Mouse (Mus musculus): ENCODE data around the gene Fam234b. TPM values are rescaled to one million over a fixed set of nuclear protein-coding genes. Genes with fewer than 3 reads are reported as not detected.
A peak's percentile ranks its signal among the peaks of the same experiment; 100 is the strongest.

The Fam234b gene
- 48.8 and 52.2 TPM in 2 replicates for polyA plus RNA-seq (2016; fragmentation: Nextera tagmentation; extraction: Ambion mirVana)

GRCm38 (mm10) chr6:135197921-135198532 is at the start of gene Fam234b, which contains the start of gene Hebp1:
Gene Fam234b, plus strand, starts transcription at chr6:135197977.
Gene Hebp1, minus strand, starts transcription at chr6:135198022.
- peak within 1 kb of the TSS; percentile 71 for H3K4me3 ChIP-seq (replicated peaks)
- ATAC-seq (ENCODE audit: low FRiP score), result peak; percentile 94
- H3K4me1 ChIP-seq, result peaks cover 16% of the 10 kb centered on the region
- peak within 1 kb of the TSS; percentile 48 for H3K27ac ChIP-seq
- under 1% methylated on average over 52 of the region's 52 CpGs for WGBS
- H3K4me2 ChIP-seq, result peak within 1 kb of the TSS; percentile 90
- no peaks in the 10 kb centered on the region for H3K36me3 ChIP-seq (replicated peaks)
- no peaks in the 10 kb centered on the region for H3K9me3 ChIP-seq
- H3K9ac ChIP-seq, result peak within 1 kb of the TSS; percentile 76
- peaks cover 6% of the 10 kb centered on the region for H3K27me3 ChIP-seq

DNA sequence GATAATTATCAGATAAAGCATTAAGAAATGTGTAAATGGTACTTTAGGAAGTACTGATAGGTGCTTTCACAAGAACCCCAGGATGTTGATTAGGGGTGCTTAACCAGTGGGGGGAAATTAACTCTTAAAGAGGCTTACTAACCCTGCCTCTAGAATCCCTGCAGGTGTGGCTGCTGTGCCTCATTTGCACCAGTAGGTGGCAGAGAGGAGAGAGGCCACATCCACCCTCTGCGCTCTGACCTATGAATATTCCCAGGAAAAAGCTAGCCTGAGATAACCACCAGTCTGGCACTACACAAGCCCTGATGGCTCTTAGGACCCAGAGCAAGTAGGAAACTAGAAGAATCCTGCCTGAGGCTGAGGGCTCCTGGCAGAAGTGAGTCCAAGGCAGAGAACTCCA is 49.3 kb upstream of the Fam234b start:
- H3K36me3 ChIP-seq (replicated peaks), result no peaks in the 10 kb centered on the region
- no peaks in the 10 kb centered on the region for H3K4me1 ChIP-seq
- H3K4me2 ChIP-seq, result no peak overlapping the region
- H3K27me3 ChIP-seq, result no peaks in the 10 kb centered on the region
- H3K27ac ChIP-seq, result no peak overlapping the region
- no peak overlapping the region for H3K4me3 ChIP-seq (replicated peaks)
- H3K9me3 ChIP-seq, result no peaks in the 10 kb centered on the region
- H3K9ac ChIP-seq, result no peak overlapping the region
- ATAC-seq (ENCODE audit: low FRiP score), result no peak; the same call in 1 of the 2 replicates
- WGBS, result 5% methylated on average over 1 of the region's 1 CpGs

DNA sequence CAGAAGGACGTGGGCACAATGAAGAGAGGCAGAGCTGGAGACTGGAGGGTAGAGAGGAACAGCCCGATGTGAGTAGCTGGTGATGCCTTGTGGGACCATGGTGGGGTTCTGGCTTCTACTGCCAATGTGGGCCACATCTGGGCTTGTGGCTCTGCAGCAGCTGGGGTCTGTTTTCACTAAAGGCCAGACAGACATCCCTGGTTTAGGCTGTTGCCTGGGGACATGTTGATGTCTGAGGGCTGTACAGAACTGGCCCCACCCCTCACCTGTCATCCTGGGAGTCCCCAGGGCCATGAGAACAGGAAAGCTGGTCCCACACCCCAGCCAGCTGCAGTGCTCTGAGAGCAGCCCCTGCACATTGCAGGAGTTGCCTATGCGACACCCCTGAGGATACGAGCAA is 48.6 kb upstream of the Fam234b start:
- no peak overlapping the region for H3K4me2 ChIP-seq

GRCm38 (mm10) chr6:135149722-135150121 is 48.1 kb upstream of the Fam234b start:
- Histone ChIP-seq H3K4me2 (no peak overlapping the region), H3K4me1 (no peaks in the 10 kb centered on the region), H3K27ac (no peak overlapping the region), H3K9me3 (no peaks in the 10 kb centered on the region), H3K27me3 (no peaks in the 10 kb centered on the region), H3K4me3 (replicated peaks) (no peak overlapping the region), H3K9ac (no peak overlapping the region), H3K36me3 (replicated peaks) (no peaks in the 10 kb centered on the region)
- no peak for ATAC-seq (ENCODE audit: low FRiP score)
- 82% methylated on average over 4 of the region's 4 CpGs for WGBS

More for the DNA sequence above, 48.6 kb upstream of the Fam234b start:
- no peak overlapping the region for H3K9ac ChIP-seq
- no peak for ATAC-seq (ENCODE audit: low FRiP score)
- H3K27ac ChIP-seq, result no peak overlapping the region
- no peaks in the 10 kb centered on the region for H3K36me3 ChIP-seq (replicated peaks)
- H3K4me3 ChIP-seq (replicated peaks), result no peak overlapping the region
- H3K27me3 ChIP-seq, result no peaks in the 10 kb centered on the region
- 78% methylated on average over 4 of the region's 4 CpGs for WGBS
- H3K9me3 ChIP-seq, result no peaks in the 10 kb centered on the region
- H3K4me1 ChIP-seq, result no peaks in the 10 kb centered on the region

DNA sequence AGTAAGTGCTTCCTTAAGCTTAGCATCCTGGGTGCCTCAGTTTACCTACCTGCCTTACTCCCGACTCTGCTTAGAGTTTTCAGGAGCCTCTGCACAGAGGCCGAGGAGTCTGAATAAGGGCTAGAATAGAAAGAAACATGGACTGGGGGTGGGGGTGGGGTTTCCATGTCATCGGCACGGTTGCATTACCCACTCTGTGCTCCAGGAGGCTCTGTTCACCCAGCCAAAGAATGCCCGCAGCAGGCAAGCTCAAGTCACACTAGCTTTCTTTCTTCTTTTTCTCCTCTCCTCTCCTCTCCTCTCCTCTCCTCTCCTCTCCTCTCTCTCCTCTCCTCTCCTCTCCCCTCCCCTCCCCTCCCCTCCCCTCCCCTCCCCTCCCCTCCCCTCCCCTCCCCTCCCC is 47.5 kb upstream of the Fam234b start:
- Histone ChIP-seq H3K4me3 (replicated peaks) (no peak overlapping the region), H3K9me3 (no peaks in the 10 kb centered on the region), H3K27me3 (no peaks in the 10 kb centered on the region), H3K4me1 (no peaks in the 10 kb centered on the region), H3K27ac (no peak overlapping the region), H3K9ac (no peak overlapping the region), H3K4me2 (no peak overlapping the region), H3K36me3 (replicated peaks) (no peaks in the 10 kb centered on the region)
- WGBS, result 39% methylated on average over 5 of the region's 5 CpGs
- no peak for ATAC-seq (ENCODE audit: low FRiP score)

GRCm38 (mm10) chr6:135153719-135154118 is 44.1 kb upstream of the Fam234b start:
- Histone ChIP-seq H3K27ac (no peak overlapping the region), H3K4me1 (no peaks in the 10 kb centered on the region), H3K9ac (no peak overlapping the region), H3K4me3 (replicated peaks) (no peak overlapping the region), H3K4me2 (no peak overlapping the region), H3K9me3 (no peaks in the 10 kb centered on the region), H3K27me3 (peaks cover 5% of the 10 kb centered on the region; the same call in 1 of the 2 replicates), H3K36me3 (replicated peaks) (no peaks in the 10 kb centered on the region)
- ATAC-seq (ENCODE audit: low FRiP score), result no peak
- WGBS, result 88% methylated on average over 5 of the region's 5 CpGs

DNA sequence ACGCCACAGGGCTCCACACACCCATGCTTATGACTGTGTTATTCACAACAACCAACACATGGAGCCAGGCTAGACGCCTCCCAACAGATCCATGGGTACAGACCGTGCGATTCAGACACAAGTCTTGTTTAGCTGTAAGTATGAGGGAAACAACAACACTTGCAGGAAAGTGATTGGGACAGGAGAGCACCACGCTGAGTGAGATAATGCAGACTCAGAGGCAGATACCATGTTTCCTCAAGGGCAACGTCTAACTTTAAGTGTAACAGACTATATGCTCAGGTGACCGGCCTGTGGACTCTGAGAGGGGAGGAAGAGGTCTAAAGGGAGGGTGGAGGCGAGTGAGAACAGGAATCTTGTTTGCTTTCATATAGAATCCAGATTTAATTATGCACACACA is 41.2 kb upstream of the Fam234b start:
- no peak for ATAC-seq (ENCODE audit: low FRiP score)
- Histone ChIP-seq H3K27ac (no peak overlapping the region), H3K9ac (no peak overlapping the region), H3K4me1 (no peaks in the 10 kb centered on the region), H3K9me3 (no peaks in the 10 kb centered on the region), H3K4me2 (no peak overlapping the region), H3K27me3 (peaks cover 5% of the 10 kb centered on the region; the same call in 1 of the 2 replicates), H3K36me3 (replicated peaks) (no peaks in the 10 kb centered on the region), H3K4me3 (replicated peaks) (no peak overlapping the region)
- 79% methylated on average over 8 of the region's 8 CpGs for WGBS

DNA sequence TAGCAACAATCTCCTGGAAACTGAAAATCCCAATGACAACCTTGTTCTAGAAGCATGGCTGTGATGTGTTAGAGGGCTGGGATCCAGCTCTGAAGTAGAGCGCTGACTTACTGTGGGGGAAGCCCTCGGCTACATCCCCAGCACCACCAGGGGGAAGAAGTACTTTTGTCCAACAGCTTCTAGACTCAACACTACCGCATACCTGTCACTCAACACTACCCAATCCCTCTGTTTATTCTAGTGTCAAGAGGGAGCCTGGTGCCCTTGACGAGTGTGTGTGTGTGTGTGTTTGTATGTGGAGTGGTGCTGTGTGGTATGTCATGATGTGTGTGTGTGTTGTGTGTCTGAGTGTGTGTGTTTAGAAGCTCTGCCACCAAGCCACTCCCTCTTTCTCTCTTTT is 40.3 kb upstream of the Fam234b start:
- Histone ChIP-seq H3K9me3 (no peaks in the 10 kb centered on the region), H3K4me1 (no peaks in the 10 kb centered on the region), H3K27me3 (peaks cover 5% of the 10 kb centered on the region; the same call in 1 of the 2 replicates), H3K4me3 (replicated peaks) (no peak overlapping the region), H3K9ac (no peak overlapping the region), H3K27ac (no peak overlapping the region), H3K36me3 (replicated peaks) (no peaks in the 10 kb centered on the region), H3K4me2 (no peak overlapping the region)
- no peak for ATAC-seq (ENCODE audit: low FRiP score)
- 72% methylated on average over 4 of the region's 4 CpGs for WGBS

DNA sequence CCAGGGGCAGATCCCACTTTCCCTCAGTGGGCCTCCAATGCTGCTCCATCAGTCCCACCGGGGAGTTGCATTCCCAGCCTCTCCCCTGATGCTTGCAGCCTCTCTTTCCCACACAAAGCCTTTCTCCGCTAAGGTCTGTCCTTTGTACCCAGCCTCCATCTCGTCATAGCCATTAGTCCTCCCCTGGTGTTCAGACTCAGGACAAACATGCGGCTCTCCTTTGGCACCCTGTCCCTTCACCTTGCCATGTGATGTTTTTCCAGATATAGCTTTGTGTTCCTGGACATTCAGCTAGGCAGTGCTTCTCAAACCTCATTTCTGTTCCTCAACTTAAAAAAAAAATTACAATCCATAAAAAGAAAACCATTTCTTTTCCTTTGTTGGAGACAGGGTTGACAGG is 39.3 kb upstream of the Fam234b start:
- no peak for ATAC-seq (ENCODE audit: low FRiP score)
- H3K27ac ChIP-seq, result no peak overlapping the region
- no peak overlapping the region for H3K4me2 ChIP-seq
- no peak overlapping the region for H3K9ac ChIP-seq
- no peaks in the 10 kb centered on the region for H3K9me3 ChIP-seq
- no peaks in the 10 kb centered on the region for H3K36me3 ChIP-seq (replicated peaks)
- peaks cover 5% of the 10 kb centered on the region; the same call in 1 of the 2 replicates for H3K27me3 ChIP-seq
- H3K4me1 ChIP-seq, result no peaks in the 10 kb centered on the region
- 33% methylated on average over 4 of the region's 4 CpGs for WGBS
- H3K4me3 ChIP-seq (replicated peaks), result no peak overlapping the region

- H3K4me2 ChIP-seq, result no peak overlapping the region
- H3K4me3 ChIP-seq (replicated peaks), result no peak overlapping the region
- no peaks in the 10 kb centered on the region for H3K36me3 ChIP-seq (replicated peaks)
- H3K9ac ChIP-seq, result no peak overlapping the region
- no peaks in the 10 kb centered on the region for H3K9me3 ChIP-seq
- H3K27me3 ChIP-seq, result peaks cover 5% of the 10 kb centered on the region; the same call in 1 of the 2 replicates
- no peak for ATAC-seq (ENCODE audit: low FRiP score)
- H3K27ac ChIP-seq, result no peak overlapping the region
- H3K4me1 ChIP-seq, result no peaks in the 10 kb centered on the region
- WGBS, result 77% methylated on average over 4 of the region's 4 CpGs
Observed at GRCm38 (mm10) chr6:135161356-135161755, 36.4 kb upstream of the Fam234b start.

DNA sequence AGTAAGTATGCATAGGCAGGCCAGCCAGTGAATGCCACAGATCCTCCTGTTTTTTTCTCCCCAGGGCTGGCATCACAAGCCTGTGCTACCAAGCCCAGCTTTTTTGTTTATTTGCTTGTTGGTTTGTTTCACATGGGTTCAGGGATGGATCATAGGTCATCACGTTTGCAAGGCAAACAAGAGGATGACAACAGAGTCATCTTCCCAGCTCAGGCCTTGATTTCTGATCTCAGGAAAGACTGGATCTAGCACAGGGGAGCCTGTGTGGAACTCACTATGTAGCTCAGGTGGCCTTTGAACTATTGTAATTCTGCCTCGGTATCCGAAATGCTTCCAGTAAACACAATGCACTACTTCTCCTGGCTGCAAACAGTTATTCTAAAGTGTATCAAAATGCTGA is 35.5 kb upstream of the Fam234b start:
- no peaks in the 10 kb centered on the region for H3K9me3 ChIP-seq
- no peak for ATAC-seq (ENCODE audit: low FRiP score)
- H3K4me2 ChIP-seq, result no peak overlapping the region
- no peak overlapping the region for H3K27ac ChIP-seq
- H3K4me3 ChIP-seq (replicated peaks), result no peak overlapping the region
- WGBS, result 86% methylated on average over 3 of the region's 3 CpGs
- no peak overlapping the region for H3K9ac ChIP-seq
- H3K27me3 ChIP-seq, result peaks cover 6% of the 10 kb centered on the region; the same call in 1 of the 2 replicates
- no peaks in the 10 kb centered on the region; the same call in 1 of the 2 replicates for H3K4me1 ChIP-seq
- no peaks in the 10 kb centered on the region for H3K36me3 ChIP-seq (replicated peaks)

- 81% methylated on average over 4 of the region's 4 CpGs for WGBS
- no peak for ATAC-seq (ENCODE audit: low FRiP score)
- H3K4me3 ChIP-seq (replicated peaks), result no peak overlapping the region
- H3K9ac ChIP-seq, result no peak overlapping the region
- peaks cover 10% of the 10 kb centered on the region; the same call in 1 of the 2 replicates for H3K27me3 ChIP-seq
- peaks cover 5% of the 10 kb centered on the region; the same call in 1 of the 2 replicates for H3K4me1 ChIP-seq
- H3K9me3 ChIP-seq, result no peaks in the 10 kb centered on the region
- H3K36me3 ChIP-seq (replicated peaks), result no peaks in the 10 kb centered on the region
- no peak overlapping the region for H3K27ac ChIP-seq
- no peak overlapping the region for H3K4me2 ChIP-seq
Observed at GRCm38 (mm10) chr6:135162861-135163260, 34.9 kb upstream of the Fam234b start.

DNA sequence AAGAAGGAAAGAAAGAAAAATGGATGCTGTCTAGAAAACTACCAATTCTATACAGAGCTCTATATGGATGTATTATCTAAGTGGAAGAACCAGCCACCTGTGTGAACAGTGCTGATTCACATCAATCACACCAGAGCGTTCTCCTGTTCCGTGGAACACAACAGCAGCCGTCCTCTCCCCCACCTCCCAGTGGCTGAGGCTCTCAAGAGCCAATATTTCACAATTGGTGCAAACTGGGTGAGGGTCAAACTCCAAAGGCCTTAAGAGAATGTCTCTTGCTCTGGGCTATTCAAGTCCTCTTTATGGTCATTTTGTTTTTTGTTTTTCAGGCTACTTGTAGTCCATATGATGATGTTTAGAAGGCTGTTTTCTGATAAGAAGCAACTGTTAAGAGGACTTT is 32.6 kb upstream of the Fam234b start:
- no peak overlapping the region for H3K27ac ChIP-seq
- H3K9ac ChIP-seq, result no peak overlapping the region
- no peak overlapping the region for H3K4me3 ChIP-seq (replicated peaks)
- H3K36me3 ChIP-seq (replicated peaks), result no peaks in the 10 kb centered on the region
- no peak for ATAC-seq (ENCODE audit: low FRiP score)
- no peaks in the 10 kb centered on the region for H3K9me3 ChIP-seq
- peaks cover 7% of the 10 kb centered on the region; the same call in 1 of the 2 replicates for H3K27me3 ChIP-seq
- peaks cover 12% of the 10 kb centered on the region for H3K4me1 ChIP-seq
- WGBS, result 80% methylated on average over 3 of the region's 3 CpGs
- no peak overlapping the region for H3K4me2 ChIP-seq
